Mouse (Mus musculus) cerebellum, adult 9-10 months (tissue): ENCODE measurements around the gene Fanca.
"Not testable (repeated sequence)": the region's sequence is repeated elsewhere in the genome, so short reads cannot be mapped to it uniquely, and the experiment has no call there.

Experiments used
- DNase-seq: peaks from one replicate; pipeline ENCODE4 v3.0.0; 2022

Fanca gene

GRCm38 (mm10) chr8:123257593-123257992, 60.8 kb downstream of the Fanca start:
- not testable (repeated sequence) for DNase-seq

- DNase-seq = no peak
Observed at GRCm38 (mm10) chr8:123257114-123257513, 61.3 kb downstream of the Fanca start.

- no peak for DNase-seq
Observed at GRCm38 (mm10) chr8:123255170-123255569, 63.2 kb downstream of the Fanca start.

- peak; percentile 73 for DNase-seq
Observed at GRCm38 (mm10) chr8:123254099-123254885, 64.1 kb downstream of the Fanca start, which contains the start of the genes Zfp276 and Vps9d1. Zfp276 (plus strand) TSS chr8:123254195. Vps9d1 (minus strand) TSS chr8:123254348.

- DNase-seq = peak; percentile 37
Observed at GRCm38 (mm10) chr8:123253451-123254098, 64.8 kb downstream of the Fanca start.

- DNase-seq = no peak
Observed at GRCm38 (mm10) chr8:123252925-123253324, 65.5 kb downstream of the Fanca start.

GRCm38 (mm10) chr8:123250940-123251339, 67.4 kb downstream of the Fanca start:
- no peak for DNase-seq

GRCm38 (mm10) chr8:123248596-123248995, 69.8 kb downstream of the Fanca start:
- DNase-seq = no peak

GRCm38 (mm10) chr8:123247748-123248147, 70.6 kb downstream of the Fanca start:
- no peak for DNase-seq

GRCm38 (mm10) chr8:123245543-123245942, 72.8 kb downstream of the Fanca start:
- no peak for DNase-seq

- no peak for DNase-seq
Observed at GRCm38 (mm10) chr8:123244382-123244781, 74.0 kb downstream of the Fanca start.

GRCm38 (mm10) chr8:123243053-123243452, 75.3 kb downstream of the Fanca start:
- DNase-seq = no peak

- DNase-seq = no peak
Observed at GRCm38 (mm10) chr8:123242107-123242923, 76.1 kb downstream of the Fanca start.

GRCm38 (mm10) chr8:123239398-123239797, 79.0 kb downstream of the Fanca start:
- DNase-seq = no peak

- peak; percentile 85 for DNase-seq
Observed at GRCm38 (mm10) chr8:123235520-123236497, 82.6 kb downstream of the Fanca start, which contains the start of gene Spata2l. Spata2l (minus strand) TSS chr8:123236233.

- DNase-seq = peak; percentile 70
Observed at GRCm38 (mm10) chr8:123234918-123235519, 83.4 kb downstream of the Fanca start.

- no peak for DNase-seq
Observed at GRCm38 (mm10) chr8:123233760-123234159, 84.6 kb downstream of the Fanca start.

GRCm38 (mm10) chr8:123233300-123233699, 85.1 kb downstream of the Fanca start:
- DNase-seq = no peak

- no peak for DNase-seq
Observed at GRCm38 (mm10) chr8:123232553-123232952, 85.8 kb downstream of the Fanca start.

- DNase-seq = no peak
Observed at GRCm38 (mm10) chr8:123231742-123232141, 86.6 kb downstream of the Fanca start.

- DNase-seq = not testable (repeated sequence)
Observed at GRCm38 (mm10) chr8:123230326-123230725, 88.0 kb downstream of the Fanca start.
